In genomic region chr13:32266721-32267120, GRCm38 (mm10) we compare ENCODE assay signal across 21 mouse cellular contexts.
DNase-seq lines count a peak whose midpoint lies in the region; ATAC-seq and TF ChIP-seq lines count a peak whose summit lies in the region.
"Had no signal": no experiment of that assay in that cellular context is flagged by ENCODE, and none has a peak within 500 bp of the region (broad histone marks: within the 10 kb centered on the region; RNA-seq: fewer than 3 reads in every experiment).

No protein-coding gene starts in this region.

- ATAC-seq in limb, embryonic 15.5 days (ENCODE audit: insufficient number of reproducible peaks, low FRiP score, low TSS enrichment, low read depth): no peak
- ATAC-seq: activated CD4-positive, CD25-positive, alpha-beta regulatory T cell, adult 4 months; forebrain, postnatal 0 days had no signal

- no peaks in the 10 kb centered on the region for H3K9me3 ChIP-seq in limb, embryonic 15.5 days
- H3K9me3 ChIP-seq in limb, embryonic 10.5 days (replicated peaks): no peaks in the 10 kb centered on the region
- H3K9me3 ChIP-seq: forebrain, embryonic 13.5 days; heart, embryonic 13.5 days; hindbrain, embryonic 13.5 days had no signal

- H3K4me3 ChIP-seq in limb, embryonic 15.5 days: no peak overlapping the region
- no peak overlapping the region for H3K4me3 ChIP-seq in limb, embryonic 10.5 days
- H3K4me3 ChIP-seq: forebrain, embryonic 13.5 days; gastrocnemius, adult 2 months; heart, embryonic 13.5 days; hindbrain, embryonic 13.5 days had no signal

- no peak overlapping the region for H3K4me2 ChIP-seq in limb, embryonic 15.5 days
- H3K4me2 ChIP-seq: forebrain, embryonic 13.5 days; heart, embryonic 13.5 days; hindbrain, embryonic 13.5 days had no signal

- H3K4me1 ChIP-seq in limb, embryonic 15.5 days: 0 out of 2 replicates have a peak, but pooled peaks cover 8% of the 10 kb centered on the region
- peaks cover 4% of the 10 kb centered on the region; the same call in 1 of the 2 replicates for H3K4me1 ChIP-seq in limb, embryonic 10.5 days

- H3K9ac ChIP-seq in limb, embryonic 15.5 days: no peak overlapping the region
- H3K9ac ChIP-seq: forebrain, embryonic 13.5 days; forebrain, postnatal 0 days; heart, embryonic 13.5 days; hindbrain, embryonic 13.5 days had no signal

- no peak for DNase-seq in limb, embryonic 10.5 days (ENCODE audit: low spot score)
- DNase-seq in 416B (ENCODE audit: low read depth): peak; percentile 42
- peak; percentile 9 for DNase-seq in brain, embryonic 14.5 days (ENCODE audit: low read depth)
- no peak for DNase-seq in cerebellum, postnatal 10 days
- no peak for DNase-seq in gastrocnemius, adult 18-20 months (ENCODE audit: low spot score)
- DNase-seq: adrenal gland, postnatal 25 days; B cell, adult 2 months; cerebellum, postnatal 14 days; forebrain, postnatal 0 days; gastrocnemius, adult 2 months; gastrocnemius, postnatal 36 days; heart, adult 11 months; heart, postnatal 36 days; kidney, adult 11 months had no signal

- 54% methylated on average over 3 of the region's 3 CpGs for whole genome bisulfite sequencing in limb, embryonic 15.5 days
- 76% methylated on average over 3 of the region's 3 CpGs for WGBS in limb, embryonic 10.5 days

- H3K27ac ChIP-seq in limb, embryonic 15.5 days: 0 out of 2 replicates have a peak overlapping the region, but pooled peaks have one; percentile 22
- no peak overlapping the region for H3K27ac ChIP-seq in limb, embryonic 10.5 days
- H3K27ac ChIP-seq: forebrain, embryonic 13.5 days; gastrocnemius, adult 2 months; heart, embryonic 13.5 days; hindbrain, embryonic 13.5 days; hindbrain, postnatal 0 days had no signal

- H3K36me3 ChIP-seq in limb, embryonic 15.5 days: no peaks in the 10 kb centered on the region
- no peaks in the 10 kb centered on the region for H3K36me3 ChIP-seq in limb, embryonic 10.5 days
- H3K36me3 ChIP-seq: heart, embryonic 13.5 days; hindbrain, embryonic 13.5 days had no signal

- H3K27me3 ChIP-seq in limb, embryonic 15.5 days: no peaks in the 10 kb centered on the region
- H3K27me3 ChIP-seq in limb, embryonic 10.5 days (ENCODE audit: low read depth, poor library complexity, severe bottlenecking): no peaks in the 10 kb centered on the region
- H3K27me3 ChIP-seq: forebrain, embryonic 13.5 days; heart, embryonic 13.5 days; hindbrain, embryonic 13.5 days; Patski had no signal

- no peak for TF ChIP-seq POLR2A in brain, embryonic 14.5 days (IDR thresholded peaks at IDR 0.05; ENCODE audit: borderline replicate concordance, extremely low read depth, insufficient read depth, insufficient read length, poor library complexity, severe bottlenecking)

- TF ChIP-seq CTCF in brain, embryonic 14.5 days (IDR thresholded peaks at IDR 0.05; ENCODE audit: borderline replicate concordance, extremely low read depth, insufficient read depth, insufficient read length): no peak

Comparison
In these comparisons a context has a peak if more than half of its experiments do, and no peak if none do; other contexts are left out.
1. DNase-seq: peak in 416B (single experiment) and brain, embryonic 14.5 days (single experiment); none in limb, embryonic 10.5 days (single experiment), cerebellum, postnatal 10 days (0 of 2) and gastrocnemius, adult 18-20 months (single experiment).